Mouse (Mus musculus) MEL (cell line): ENCODE data around the gene Phf23. TPM values are rescaled to one million over a fixed set of nuclear protein-coding genes. Genes with fewer than 3 reads are reported as not detected.

ENCODE experiments used
- DNase-seq: peaks from one replicate; pipeline ENCODE4 v3.0.0; 2011; ENCODE audit warnings: low read depth, low spot score
- H3K27ac ChIP-seq: 2 replicates; pipeline ENCODE4 v1.5.1; 2012; ENCODE audit warnings: low read depth, mild to moderate bottlenecking, control low read depth, low read length, moderate library complexity; ENCODE audit not compliant: control insufficient read depth
- H3K27me3 ChIP-seq, 2 experiments: fragments of 150-350 bp in 1 of 2; sonication (generic) in 1 of 2; 2 replicates each; pipeline ENCODE4 v1.6.1; 2012; ENCODE audit warnings: low read length in 2 of 2, mild to moderate bottlenecking in 2 of 2, improper control_type of control experiment in 1 of 2, moderate library complexity in 1 of 2; ENCODE audit not compliant: insufficient read depth in 2 of 2, control insufficient read depth in 1 of 2
- H3K36me3 ChIP-seq, 2 experiments: 2 replicates each; pipeline ENCODE4 v1.6.1; 2012 to 2014; ENCODE audit warnings: low read length in 2 of 2, improper control_type of control experiment in 1 of 2, inconsistent platforms in 1 of 2, mild to moderate bottlenecking in 1 of 2; ENCODE audit not compliant: insufficient read depth in 2 of 2, control insufficient read depth in 1 of 2
- H3K4me1 ChIP-seq, 2 experiments: fragments of 150-350 bp in 1 of 2; sonication (generic) in 1 of 2; 2 replicates each; pipeline ENCODE4 v1.6.1; 2012; ENCODE audit warnings: low read length in 2 of 2, improper control_type of control experiment in 1 of 2, mild to moderate bottlenecking in 1 of 2; ENCODE audit not compliant: insufficient read depth in 2 of 2, control insufficient read depth in 1 of 2
- H3K4me3 ChIP-seq, 2 experiments: fragments of 150-350 bp in 1 of 2; sonication (generic) in 1 of 2; 2 replicates each; pipeline ENCODE4 v1.5.1; 2012; ENCODE audit warnings: low read depth in 2 of 2, low read length in 2 of 2, mild to moderate bottlenecking in 2 of 2, moderate library complexity in 2 of 2, control low read depth in 1 of 2, improper control_type of control experiment in 1 of 2; ENCODE audit not compliant: control insufficient read depth in 1 of 2, insufficient read depth in 1 of 2
- H3K79me2 ChIP-seq: 2 replicates; pipeline ENCODE4 v1.6.1; 2012; ENCODE audit warnings: mild to moderate bottlenecking, low read length, moderate library complexity; ENCODE audit not compliant: control insufficient read depth, poor library complexity, insufficient read depth
- H3K9ac ChIP-seq: 2 replicates; pipeline ENCODE4 v1.6.1; 2012; ENCODE audit warnings: low read depth, mild to moderate bottlenecking, control low read depth, low read length, moderate library complexity; ENCODE audit not compliant: control insufficient read depth, poor library complexity, severe bottlenecking
- H3K9me3 ChIP-seq: fragments of 150-350 bp; sonication (generic); replicated peaks from 2 replicates; pipeline ENCODE4 v1.6.1; 2012; ENCODE audit warnings: mild to moderate bottlenecking, low read length, improper control_type of control experiment, moderate library complexity; ENCODE audit not compliant: insufficient read depth
- BHLHE40 ChIP-seq: IDR thresholded peaks from 2 replicates; pipeline ENCODE4 v1.6.1; 2012; ENCODE audit warnings: low read depth, mild to moderate bottlenecking, inconsistent platforms, low read length, improper control_type of control experiment, borderline replicate concordance
- CHD1 ChIP-seq: IDR thresholded peaks from 2 replicates; pipeline ENCODE4 v1.6.1; 2012; ENCODE audit warnings: low read depth, mild to moderate bottlenecking, inconsistent platforms, low read length, improper control_type of control experiment
- CHD2 ChIP-seq: IDR thresholded peaks from 2 replicates; pipeline ENCODE4 v1.6.1; 2011; ENCODE audit warnings: low read length, improper control_type of control experiment
- CTCF ChIP-seq, 3 experiments: IDR thresholded peaks in 2 of 3; conservative IDR thresholded peaks in 1 of 3; 2 replicates each; pipeline ENCODE4 v1.5.1; 2011 to 2012; ENCODE audit warnings: low read length in 3 of 3, low read depth in 2 of 3, mild to moderate bottlenecking in 2 of 3, improper control_type of control experiment in 1 of 3, inconsistent platforms in 1 of 3, mixed read lengths in 1 of 3, moderate library complexity in 1 of 3; ENCODE audit not compliant: control insufficient read depth in 1 of 3, insufficient read depth in 1 of 3, poor library complexity in 1 of 3, severe bottlenecking in 1 of 3
- ETS1 ChIP-seq: IDR thresholded peaks from 2 replicates; pipeline ENCODE4 v1.6.1; 2012; ENCODE audit warnings: low read depth, mild to moderate bottlenecking, inconsistent platforms, low read length, improper control_type of control experiment, moderate library complexity
- GATA1 ChIP-seq: IDR thresholded peaks from 2 replicates; pipeline ENCODE4 v1.6.1; 2011; ENCODE audit warnings: low read depth, low read length, improper control_type of control experiment
- HCFC1 ChIP-seq: IDR thresholded peaks from 2 replicates; pipeline ENCODE4 v1.6.1; 2012; ENCODE audit warnings: low read depth, mild to moderate bottlenecking, inconsistent platforms, low read length, improper control_type of control experiment, moderate library complexity
- JUND ChIP-seq: IDR thresholded peaks from 2 replicates; pipeline ENCODE4 v1.6.1; 2011; ENCODE audit warnings: low read depth, mild to moderate bottlenecking, improper control_type of control experiment, low read length
- MAX ChIP-seq: IDR thresholded peaks from 2 replicates; pipeline ENCODE4 v1.6.1; 2011; ENCODE audit warnings: low read length, improper control_type of control experiment
- MAZ ChIP-seq: IDR thresholded peaks from 2 replicates; pipeline ENCODE4 v1.6.1; 2012; ENCODE audit warnings: low read depth, mild to moderate bottlenecking, inconsistent platforms, low read length, improper control_type of control experiment
- MEF2A ChIP-seq: IDR thresholded peaks from 2 replicates; pipeline ENCODE4 v1.6.1; 2014; ENCODE audit warnings: low read depth, mild to moderate bottlenecking, inconsistent platforms, low read length, improper control_type of control experiment; ENCODE audit not compliant: poor library complexity, insufficient replicate concordance, severe bottlenecking; ENCODE audit errors: extremely low read depth
- MXI1 ChIP-seq: IDR thresholded peaks from 2 replicates; pipeline ENCODE4 v1.6.1; 2011; ENCODE audit warnings: mild to moderate bottlenecking, low read depth, low read length, improper control_type of control experiment
- MYB ChIP-seq: IDR thresholded peaks from 2 replicates; pipeline ENCODE4 v1.6.1; 2011; ENCODE audit warnings: mild to moderate bottlenecking, low read depth, low read length, improper control_type of control experiment
- MYC ChIP-seq: IDR thresholded peaks from 2 replicates; pipeline ENCODE4 v1.6.1; 2011; ENCODE audit warnings: low read depth, mild to moderate bottlenecking, low read length, improper control_type of control experiment, moderate library complexity
- NELFE ChIP-seq: IDR thresholded peaks from 2 replicates; pipeline ENCODE4 v1.6.1; 2011; ENCODE audit warnings: low read depth, low read length, improper control_type of control experiment
- POLR2A ChIP-seq, 2 experiments: IDR thresholded peaks; 2 replicates each; pipeline ENCODE4 v1.6.1; 2011 to 2012; ENCODE audit warnings: low read length in 2 of 2, mild to moderate bottlenecking in 2 of 2, control low read depth in 1 of 2, improper control_type of control experiment in 1 of 2, low read depth in 1 of 2, moderate library complexity in 1 of 2; ENCODE audit not compliant: control insufficient read depth in 1 of 2, insufficient read depth in 1 of 2, poor library complexity in 1 of 2
- POLR2AphosphoS2 ChIP-seq: IDR thresholded peaks from 2 replicates; pipeline ENCODE4 v1.6.1; 2011; ENCODE audit warnings: low read length, improper control_type of control experiment
- POLR2AphosphoS5 ChIP-seq: IDR thresholded peaks from 2 replicates; pipeline ENCODE4 v1.6.1; 2012; ENCODE audit warnings: low read depth, borderline replicate concordance, mild to moderate bottlenecking, inconsistent platforms, low read length, moderate library complexity, mixed read lengths
- RAD21 ChIP-seq: IDR thresholded peaks from 2 replicates; pipeline ENCODE4 v1.6.1; 2011; ENCODE audit warnings: mild to moderate bottlenecking, low read depth, low read length, improper control_type of control experiment
- SIN3A ChIP-seq: IDR thresholded peaks from 2 replicates; pipeline ENCODE4 v1.6.1; 2012; ENCODE audit warnings: low read length, improper control_type of control experiment, inconsistent platforms
- TBP ChIP-seq: IDR thresholded peaks from 2 replicates; pipeline ENCODE4 v1.8.0; 2011; ENCODE audit warnings: low read depth, low read length, improper control_type of control experiment
- UBTF ChIP-seq: IDR thresholded peaks from 2 replicates; pipeline ENCODE4 v1.6.1; 2012; ENCODE audit warnings: low read depth, mild to moderate bottlenecking, inconsistent platforms, low read length, improper control_type of control experiment, moderate library complexity, borderline replicate concordance; ENCODE audit not compliant: insufficient read depth
- USF2 ChIP-seq, 2 experiments: IDR thresholded peaks; 2 replicates each; pipeline ENCODE4 v1.6.1; 2011 to 2012; ENCODE audit warnings: improper control_type of control experiment in 2 of 2, low read length in 2 of 2, borderline replicate concordance in 1 of 2, inconsistent platforms in 1 of 2, low read depth in 1 of 2, mild to moderate bottlenecking in 1 of 2; ENCODE audit not compliant: insufficient read depth in 1 of 2
- ZMIZ1 ChIP-seq: IDR thresholded peaks from 2 replicates; pipeline ENCODE4 v1.6.1; 2012; ENCODE audit warnings: low read depth, mild to moderate bottlenecking, inconsistent platforms, low read length, improper control_type of control experiment, moderate library complexity
- ZNF384 ChIP-seq: IDR thresholded peaks from 2 replicates; pipeline ENCODE4 v1.6.1; 2012; ENCODE audit warnings: low read depth, mild to moderate bottlenecking, inconsistent platforms, low read length, improper control_type of control experiment
- polyA plus RNA-seq, 2 experiments: library from polyadenylated mRNA; stranded (reverse) in 1 of 2; unstranded in 1 of 2; fragments of >175 nt in 1 of 2; fragments of >200 nt in 1 of 2; gene quantifications; 2 replicates each; pipeline versions ENCODE4 v1.2.1 to v1.2.4; 2012; ENCODE audit warnings: low replicate concordance in 2 of 2, low read depth in 1 of 2; ENCODE audit not compliant: insufficient read length in 2 of 2, insufficient read depth in 1 of 2, missing spikeins in 1 of 2
- total RNA-seq: library from RNA; depleted of rRNA; stranded (reverse); fragments of 300-350 nt; gene quantifications from 2 replicates; pipeline ENCODE4 v1.2.3, GENCODE M21; 2012

The Phf23 gene
- total and polyA plus RNA-seq, 3 experiments = 108 to 112 TPM; not detected in 1

- peak; percentile 75 for TF ChIP-seq MAX
- no peak for TF ChIP-seq GATA1
- peak; percentile 88 for TF ChIP-seq NELFE
- peak; percentile 83 for TF ChIP-seq HCFC1
- peak; percentile 81; the same call in 1 of the 2 replicates for TF ChIP-seq MYC
- TF ChIP-seq JUND = no peak
- peak; percentile 92 for TF ChIP-seq TBP
- TF ChIP-seq BHLHE40 = peak; percentile 47; the same call in 1 of the 2 replicates
- TF ChIP-seq POLR2AphosphoS2 = peak; percentile 92
- TF ChIP-seq MYB = peak; percentile 83; the same call in 1 of the 2 replicates
- no peak for TF ChIP-seq CTCF (IDR thresholded peaks at IDR 0.05 in 2 of 3, conservative IDR thresholded peaks at IDR 0.05 in 1 of 3; ENCODE audit: control insufficient read depth in 1 of 3, insufficient read depth in 1 of 3, low read depth in 2 of 3, low read length in 3 of 3, poor library complexity in 1 of 3, severe bottlenecking in 1 of 3)
- TF ChIP-seq USF2 (IDR thresholded peaks at IDR 0.05; ENCODE audit: borderline replicate concordance in 1 of 2, insufficient read depth in 1 of 2, low read depth in 1 of 2, low read length in 2 of 2) = no peak
- TF ChIP-seq POLR2AphosphoS5 = no peak
- no peak for TF ChIP-seq RAD21
Measured at GRCm38 (mm10) chr11:69980196-69981140, 15.1 kb upstream of the Phf23 start (continued).

GRCm38 (mm10) chr11:69981141-69981762, 14.3 kb upstream of the Phf23 start, which contains the start of gene Ctdnep1:
Gene Ctdnep1 (plus strand): TSS chr11:69981156.
- Histone ChIP-seq H3K4me1 (peaks cover 6 to 17% of the 10 kb centered on the region in 2 experiments), H3K79me2 (peaks cover 45% of the 10 kb centered on the region), H3K9ac (peak within 1 kb of the TSS; percentile 99), H3K27ac (peak within 1 kb of the TSS; percentile 90), H3K36me3 (peaks cover 2 to 24% of the 10 kb centered on the region in 2 experiments; a peak in 3 of 4 replicates), H3K9me3 (no peaks in the 10 kb centered on the region), H3K4me3 (peak within 1 kb of the TSS; percentile 96 to 98), H3K27me3 (no peaks in the 10 kb centered on the region)
- TF ChIP-seq MEF2A = no peak
- TF ChIP-seq POLR2A (IDR thresholded peaks at IDR 0.05; ENCODE audit: control insufficient read depth in 1 of 2, insufficient read depth in 1 of 2, low read depth in 1 of 2, low read length in 2 of 2, poor library complexity in 1 of 2) = peak in 1 of 2 experiments; percentile 49; a peak in 2 of 4 replicates
- TF ChIP-seq ZMIZ1 = peak; percentile 22; the same call in 1 of the 2 replicates
- no peak for TF ChIP-seq ETS1
- TF ChIP-seq MXI1 = peak; percentile 71
- TF ChIP-seq CHD2 = peak; percentile 46
- peak; percentile 11; the same call in 1 of the 2 replicates for TF ChIP-seq BHLHE40
- TF ChIP-seq POLR2AphosphoS2 = no peak
- 0 out of 6 replicates have a peak, but pooled peaks of 1 of the 3 experiments have one; percentile 2 for TF ChIP-seq CTCF (IDR thresholded peaks at IDR 0.05 in 2 of 3, conservative IDR thresholded peaks at IDR 0.05 in 1 of 3; ENCODE audit: control insufficient read depth in 1 of 3, insufficient read depth in 1 of 3, low read depth in 2 of 3, low read length in 3 of 3, poor library complexity in 1 of 3, severe bottlenecking in 1 of 3)
- 0 out of 2 replicates have a peak, but pooled peaks have one; percentile 3 for TF ChIP-seq NELFE
- TF ChIP-seq HCFC1 = peak; percentile 41; the same call in 1 of the 2 replicates
- peak; percentile 73 for TF ChIP-seq MAZ
- TF ChIP-seq CHD1 = peak; percentile 81
- TF ChIP-seq SIN3A = peak; percentile 54
- TF ChIP-seq UBTF = no peak
- TF ChIP-seq ZNF384 = no peak
- peak; percentile 62 for DNase-seq
